Mouse (Mus musculus) brown adipose tissue, adult 24 weeks (tissue): ENCODE results near the gene Aes. TPM values are rescaled to one million over a fixed set of nuclear protein-coding genes. Genes with fewer than 3 reads are reported as not detected.

Experiments
- H3K27ac ChIP-seq: fragments of 200-500 bp; replicated peaks from 2 replicates; pipeline ENCODE4 v1.5.1; 2012; ENCODE audit warnings: low read depth, mild to moderate bottlenecking, low read length
- H3K4me1 ChIP-seq: fragments of 200-500 bp; 2 replicates; pipeline ENCODE4 v1.6.1; 2012; ENCODE audit warnings: low read length, mixed read lengths; ENCODE audit not compliant: control insufficient read depth, insufficient read depth, insufficient read length
- H3K4me3 ChIP-seq: fragments of 200-500 bp; 2 replicates; pipeline ENCODE4 v1.5.1; 2012; ENCODE audit warnings: low read depth, mild to moderate bottlenecking, low read length, moderate library complexity; ENCODE audit not compliant: insufficient read depth
- polyA plus RNA-seq: library from polyadenylated mRNA; stranded (reverse); fragments of >200 nt; gene quantifications from 2 replicates; pipeline ENCODE4 v1.2.4, GENCODE M21; 2012; ENCODE audit not compliant: missing spikeins, insufficient read depth, insufficient read length

Gene Aes
- polyA plus RNA-seq: 679 and 754 TPM in 2 replicates

- Histone ChIP-seq H3K4me1 (peaks cover 20% of the 10 kb centered on the region), H3K4me3 (peak within 1 kb of the TSS; percentile 100)
These were observed at the start of gene Aes for GRCm38 (mm10) chr10:81559163-81559626. Gene Aes, plus strand, starts transcription at chr10:81559488.

GRCm38 (mm10) chr10:81510246-81510810 lies 49.0 kb upstream of the Aes start:
- peak overlapping the region; percentile 7; the same call in 1 of the 2 replicates for H3K27ac ChIP-seq
- H3K4me1 ChIP-seq: no peaks in the 10 kb centered on the region; the same call in 1 of the 2 replicates
- no peak overlapping the region for H3K4me3 ChIP-seq

More at GRCm38 (mm10) chr10:81559163-81559626, at the start of gene Aes:
- H3K27ac ChIP-seq: peak within 1 kb of the TSS; percentile 93

- H3K4me3 ChIP-seq: no peak overlapping the region
- no peaks in the 10 kb centered on the region; the same call in 1 of the 2 replicates for H3K4me1 ChIP-seq
- H3K27ac ChIP-seq: no peak overlapping the region
These were observed 45.5 kb upstream of the Aes start for GRCm38 (mm10) chr10:81513798-81514197.

GRCm38 (mm10) chr10:81517227-81517626 lies 42.1 kb upstream of the Aes start:
- peaks cover 7% of the 10 kb centered on the region; the same call in 1 of the 2 replicates for H3K4me1 ChIP-seq
- H3K4me3 ChIP-seq: no peak overlapping the region
- no peak overlapping the region for H3K27ac ChIP-seq

GRCm38 (mm10) chr10:81518546-81518945 lies 40.7 kb upstream of the Aes start:
- H3K27ac ChIP-seq: no peak overlapping the region
- H3K4me3 ChIP-seq: no peak overlapping the region
- H3K4me1 ChIP-seq: peaks cover 7% of the 10 kb centered on the region; the same call in 1 of the 2 replicates

GRCm38 (mm10) chr10:81519227-81519977 lies 39.9 kb upstream of the Aes start:
- Histone ChIP-seq H3K27ac (peak overlapping the region; percentile 35), H3K4me3 (no peak overlapping the region), H3K4me1 (peaks cover 7% of the 10 kb centered on the region; the same call in 1 of the 2 replicates)

GRCm38 (mm10) chr10:81519978-81520365 lies 39.3 kb upstream of the Aes start:
- Histone ChIP-seq H3K27ac (peak overlapping the region; percentile 35), H3K4me1 (peaks cover 10% of the 10 kb centered on the region), H3K4me3 (no peak overlapping the region)

GRCm38 (mm10) chr10:81523142-81523541 lies 36.1 kb upstream of the Aes start:
- Histone ChIP-seq H3K27ac (no peak overlapping the region), H3K4me3 (peak overlapping the region; percentile 39), H3K4me1 (peaks cover 11% of the 10 kb centered on the region)

- peak overlapping the region; percentile 70 for H3K27ac ChIP-seq
- H3K4me3 ChIP-seq: peak overlapping the region; percentile 39
- H3K4me1 ChIP-seq: peaks cover 11% of the 10 kb centered on the region
These were observed 35.7 kb upstream of the Aes start for GRCm38 (mm10) chr10:81523570-81523969.

- Histone ChIP-seq H3K4me1 (peaks cover 11% of the 10 kb centered on the region), H3K4me3 (peak within 1 kb of the TSS; percentile 39), H3K27ac (peak within 1 kb of the TSS; percentile 70)
These were observed 35.2 kb upstream of the Aes start, which contains the start of gene Gna15 for GRCm38 (mm10) chr10:81524051-81524605. Gene Gna15, minus strand, starts transcription at chr10:81524225.

- H3K4me1 ChIP-seq: peaks cover 3% of the 10 kb centered on the region
- H3K4me3 ChIP-seq: no peak overlapping the region
- H3K27ac ChIP-seq: peak overlapping the region; percentile 31; the same call in 1 of the 2 replicates
These were observed 34.1 kb upstream of the Aes start for GRCm38 (mm10) chr10:81525017-81525694.

GRCm38 (mm10) chr10:81526779-81527178 lies 32.5 kb upstream of the Aes start:
- Histone ChIP-seq H3K4me3 (no peak overlapping the region), H3K4me1 (peaks cover 3% of the 10 kb centered on the region), H3K27ac (no peak overlapping the region)

GRCm38 (mm10) chr10:81534826-81535225 lies 24.5 kb upstream of the Aes start:
- H3K27ac ChIP-seq: no peak overlapping the region
- no peak overlapping the region for H3K4me3 ChIP-seq
- H3K4me1 ChIP-seq: peaks cover 8% of the 10 kb centered on the region

- Histone ChIP-seq H3K27ac (no peak overlapping the region), H3K4me3 (no peak overlapping the region), H3K4me1 (peaks cover 23% of the 10 kb centered on the region)
These were observed 22.6 kb upstream of the Aes start for GRCm38 (mm10) chr10:81536734-81537133.

GRCm38 (mm10) chr10:81537429-81537828 lies 21.9 kb upstream of the Aes start:
- Histone ChIP-seq H3K27ac (no peak overlapping the region), H3K4me1 (peaks cover 27% of the 10 kb centered on the region), H3K4me3 (no peak overlapping the region)
